11 mouse cellular contexts compared by ENCODE assay signal in genomic region chr9:111092657-111093056, GRCm38 (mm10). TPM values are rescaled to one million over a fixed set of nuclear protein-coding genes. Genes with fewer than 3 reads are reported as not detected.
A peak's percentile ranks its signal among the peaks of the same experiment; 100 is the strongest.
DNase-seq lines count a peak whose midpoint lies in the region; ATAC-seq lines count a peak whose summit lies in the region.
"Had no signal": no experiment of that assay in that cellular context is flagged by ENCODE, and none has a peak within 500 bp of the region (broad histone marks: within the 10 kb centered on the region; RNA-seq: fewer than 3 reads in every experiment).

No protein-coding gene starts in this region.

- no peak for ATAC-seq in neural tube, embryonic 15.5 days (ENCODE audit: low FRiP score)
- ATAC-seq in erythroid progenitor cell, adult 5-6 weeks (replicated peaks; ENCODE audit: low FRiP score, poor library complexity, severe bottlenecking) = no peak

- WGBS in neural tube, embryonic 15.5 days = 65% methylated on average over 9 of the region's 9 CpGs

- no peak overlapping the region for H3K27ac ChIP-seq in neural tube, embryonic 15.5 days (replicated peaks)
- H3K27ac ChIP-seq: embryonic facial prominence, embryonic 12.5 days; heart, embryonic 13.5 days; lung, embryonic 15.5 days had no signal

- H3K9me3 ChIP-seq in neural tube, embryonic 15.5 days (replicated peaks) = no peaks in the 10 kb centered on the region
- H3K9me3 ChIP-seq: embryonic facial prominence, embryonic 12.5 days; heart, embryonic 13.5 days; lung, embryonic 15.5 days had no signal

- no peaks in the 10 kb centered on the region for H3K27me3 ChIP-seq in neural tube, embryonic 15.5 days (replicated peaks)
- H3K27me3 ChIP-seq: embryonic facial prominence, embryonic 12.5 days; lung, embryonic 15.5 days had no signal

- H3K4me1 ChIP-seq in neural tube, embryonic 15.5 days = peaks cover 12% of the 10 kb centered on the region

- H3K4me3 ChIP-seq in neural tube, embryonic 15.5 days (replicated peaks) = no peak overlapping the region
- H3K4me3 ChIP-seq: embryonic facial prominence, embryonic 12.5 days; heart, embryonic 13.5 days; lung, embryonic 15.5 days had no signal

- intact Hi-C loops in left cerebral cortex, postnatal 4 days (cut with DNase I) = no loop called here

- H3K4me2 ChIP-seq in neural tube, embryonic 15.5 days = 0 out of 2 replicates have a peak overlapping the region, but pooled peaks have one; percentile 6
- H3K4me2 ChIP-seq: embryonic facial prominence, embryonic 12.5 days; lung, embryonic 15.5 days had no signal

- no peaks in the 10 kb centered on the region for H3K36me3 ChIP-seq in neural tube, embryonic 15.5 days
- H3K36me3 ChIP-seq: embryonic facial prominence, embryonic 12.5 days; heart, embryonic 13.5 days; lung, embryonic 15.5 days had no signal

- peak; percentile 30 for DNase-seq in gastrocnemius, adult 18-20 months (ENCODE audit: low spot score)
- no peak for DNase-seq in gastrocnemius, postnatal 4 days (ENCODE audit: low spot score in 2 of 2)
- DNase-seq in neural tube, embryonic 10.5 days (ENCODE audit: extremely low spot score, low spot score) = no peak
- DNase-seq in gastrocnemius, postnatal 25 days = peak; percentile 21
- DNase-seq in left cerebral cortex, postnatal 4 days = peak; percentile 64
- DNase-seq in kidney, adult 9 months = no peak

- H3K9ac ChIP-seq in neural tube, embryonic 15.5 days (replicated peaks) = no peak overlapping the region
- H3K9ac ChIP-seq: embryonic facial prominence, embryonic 12.5 days; heart, embryonic 13.5 days; lung, embryonic 15.5 days had no signal

RNA-seq across cellular contexts. Expression of gene Lrrfip2, which starts 24.7 kb away (rescaled TPM):
- total RNA-seq in gastrocnemius, adult 18-20 months (2021) = 10 to 100 TPM; 72.4 to 82.2 TPM
- 10 to 100 TPM; 77.3 to 93.3 TPM for total RNA-seq in gastrocnemius, postnatal 4 days (2021)
- polyA plus RNA-seq in neural tube, embryonic 15.5 days (2015; fragmentation: Nextera tagmentation; extraction: Ambion mirVana) = 46.0 and 46.7 TPM in 2 replicates
- 10 to 100 TPM; 63.6 to 71.3 TPM for total RNA-seq in gastrocnemius, postnatal 25 days (2021)
- total RNA-seq in left cerebral cortex, postnatal 4 days (2021) = 10 to 100 TPM; 37.9 to 45.8 TPM
- total RNA-seq in erythroid progenitor cell, adult 5-6 weeks (2015; ENCODE audit: low replicate concordance) = 8.4 and 37.8 TPM in 2 replicates
- 57.0 and 75.1 TPM in 2 replicates for total RNA-seq in erythroid progenitor cell, adult 5-6 weeks (2017; ENCODE audit: low replicate concordance)

RNA-seq across cellular contexts. Expression of gene Ccrl2, which starts 35.3 kb away (rescaled TPM):
- total RNA-seq in gastrocnemius, adult 18-20 months (2021) = 1 to 10 TPM; 7.7 to 7.9 TPM
- 1 to 10 TPM; 1.4 to 1.8 TPM for total RNA-seq in gastrocnemius, postnatal 4 days (2021)
- 0.98 and 1.3 TPM in 2 replicates for polyA plus RNA-seq in neural tube, embryonic 15.5 days (2015; fragmentation: Nextera tagmentation; extraction: Ambion mirVana)
- 1 to 10 TPM; 4.3 to 4.4 TPM for total RNA-seq in gastrocnemius, postnatal 25 days (2021)
- total RNA-seq in left cerebral cortex, postnatal 4 days (2021) = under 1 TPM; 0.48 to 0.98 TPM
- 11.5 and 13.8 TPM in 2 replicates for total RNA-seq in erythroid progenitor cell, adult 5-6 weeks (2015; ENCODE audit: low replicate concordance)
- 25.2 and 26.2 TPM in 2 replicates for total RNA-seq in erythroid progenitor cell, adult 5-6 weeks (2017; ENCODE audit: low replicate concordance)

Comparison
In these comparisons a context has a peak if more than half of its experiments do, and no peak if none do; other contexts are left out.
1. DNase-seq: peak in gastrocnemius, adult 18-20 months (single experiment), gastrocnemius, postnatal 25 days (single experiment) and left cerebral cortex, postnatal 4 days (single experiment); none in gastrocnemius, postnatal 4 days (0 of 2), neural tube, embryonic 10.5 days (single experiment) and kidney, adult 9 months (single experiment).